Mouse (Mus musculus): ENCODE results near the gene Natd1.

DNA sequence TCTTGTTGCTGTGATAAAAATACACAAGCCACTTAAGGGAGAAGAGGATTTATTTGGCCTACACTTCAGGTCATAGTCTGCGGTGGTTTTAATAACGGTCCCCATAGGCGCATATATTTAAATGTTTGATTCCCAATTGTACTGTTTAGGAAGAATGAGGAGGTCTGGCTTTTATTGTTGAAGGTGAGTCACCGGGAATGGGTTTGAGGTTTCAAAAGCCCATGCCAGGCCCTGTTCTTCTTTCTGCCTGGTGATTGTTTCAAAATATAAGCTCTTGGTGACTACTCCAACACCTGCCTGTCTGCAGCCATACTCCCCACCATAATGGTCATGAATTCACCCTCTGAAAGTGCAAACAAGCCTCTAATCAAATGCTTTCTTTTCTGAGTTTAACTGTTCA lies 34.0 kb downstream of the Natd1 start:
- TF ChIP-seq CTCF (IDR thresholded peaks at IDR 0.05; ENCODE audit: extremely low read depth, insufficient read length, insufficient replicate concordance, low read depth, low read length) (no peak), POLR2A (IDR thresholded peaks at IDR 0.05; ENCODE audit: low read depth, low read length) (no peak)

All from small intestine, adult 2 months (tissue).